Mouse (Mus musculus) left cerebral cortex, adult 2 months (tissue): Measurements from ENCODE around the gene BC034090. TPM values are rescaled to one million over a fixed set of nuclear protein-coding genes. Genes with fewer than 3 reads are reported as not detected.

Experiments used
- DNase-seq, 2 experiments: peaks; one replicate each; pipeline ENCODE4 v3.0.0; 2021 to 2022; ENCODE audit warnings: low spot score in 2 of 2, mixed read lengths in 1 of 2; ENCODE audit errors: extremely low spot score in 1 of 2
- H3K27ac ChIP-seq: fragments of 200-600 bp; 2 replicates; pipeline ENCODE4 v1.8.1; 2022
- H3K4me3 ChIP-seq: fragments of 200-600 bp; 2 replicates; pipeline ENCODE4 v1.8.1; 2022
- CTCF ChIP-seq: fragments of 200-600 bp; IDR thresholded peaks from 2 replicates; pipeline ENCODE4 v1.8.1; 2022; ENCODE audit warnings: antibody characterized with exemption, mild to moderate bottlenecking, moderate library complexity
- intact Hi-C: fragments of 180-260 bp; cut with DNase I; formaldehyde crosslinking; loops from one replicate; pipeline ENCODE4 v1.15.1; 2025
- total RNA-seq, 2 experiments: library from RNA; stranded (reverse); gene quantifications; 2 replicates each; pipeline ENCODE4 v1.2.3; 2021

The BC034090 gene
- total RNA-seq, 2 experiments from 2014 or later = 9.9 to 14.7 TPM

DNA sequence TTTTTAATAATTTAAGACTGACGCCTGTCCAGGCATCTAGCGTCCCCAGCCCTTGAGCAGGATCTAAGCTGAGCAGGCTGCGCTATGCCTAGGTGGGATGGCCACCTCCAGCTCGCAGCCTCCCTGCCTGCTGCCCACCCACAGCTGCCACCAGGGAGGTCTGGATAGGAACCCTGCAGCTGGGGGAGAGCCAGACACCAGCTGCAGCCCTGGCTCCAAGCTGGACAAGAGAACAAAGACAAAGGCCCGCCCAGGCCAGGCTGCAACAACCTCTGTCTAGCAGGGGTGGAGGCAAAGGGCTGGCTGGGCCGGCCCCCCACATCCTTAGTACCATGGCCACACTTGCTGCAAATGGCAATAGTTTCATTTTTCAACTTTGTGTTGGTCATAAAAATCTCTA, 31.8 kb downstream of the BC034090 start:
- peak overlapping the region; percentile 91 for H3K27ac ChIP-seq
- DNase-seq = no peak
- no peak; the same call in 1 of the 2 replicates for TF ChIP-seq CTCF

DNA sequence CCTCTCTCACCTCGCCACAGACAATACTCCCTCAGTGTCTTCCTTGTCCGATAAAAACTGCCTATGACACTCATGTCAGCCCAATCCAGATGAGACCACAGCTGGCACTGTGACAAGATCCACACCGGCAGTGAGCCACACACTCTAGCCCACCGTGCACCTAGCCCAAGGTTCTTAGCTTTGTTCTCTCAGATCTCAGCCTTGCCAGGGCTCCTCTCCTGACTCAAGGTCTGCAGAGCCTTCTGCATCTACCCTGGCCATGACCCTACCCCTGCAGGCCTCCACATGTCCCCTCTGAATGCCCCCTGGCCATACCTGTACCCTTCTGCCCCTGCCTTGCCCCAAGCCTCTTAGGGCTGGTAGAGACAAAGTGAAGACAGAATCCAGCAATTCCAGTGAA, 32.2 kb downstream of the BC034090 start:
- intact Hi-C loops = no loop called here
- no peak for TF ChIP-seq CTCF
- peak overlapping the region; percentile 91 for H3K27ac ChIP-seq

More for the DNA sequence above, 31.8 kb downstream of the BC034090 start:
- no peak overlapping the region for H3K4me3 ChIP-seq
- intact Hi-C loops = no loop called here

DNA sequence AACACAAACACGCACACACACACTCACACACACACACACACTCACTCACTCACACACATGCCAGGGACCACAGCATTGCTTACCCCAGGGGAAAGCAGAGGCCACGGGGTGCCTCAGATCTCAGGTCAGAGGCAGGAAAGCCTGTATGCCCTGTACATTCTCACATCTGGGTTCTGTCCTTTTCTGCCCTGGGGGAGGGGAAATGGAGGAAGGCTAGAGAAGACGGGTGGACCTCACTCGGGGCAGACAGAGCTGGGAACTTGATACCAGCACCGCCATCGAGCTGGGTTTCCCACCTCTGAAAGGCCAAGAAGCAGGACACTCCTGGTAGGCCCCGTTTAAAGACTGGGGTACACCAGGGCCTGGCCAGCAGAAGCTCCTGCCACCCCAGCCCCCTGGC, 33.2 kb downstream of the BC034090 start:
- no peak overlapping the region for H3K27ac ChIP-seq
- intact Hi-C loops = no loop called here
- no peak for DNase-seq

More for the DNA sequence above, 32.2 kb downstream of the BC034090 start:
- DNase-seq = no peak
- no peak overlapping the region for H3K4me3 ChIP-seq

GRCm38 (mm10) chr1:155210011-155210763, 34.1 kb downstream of the BC034090 start:
- peak overlapping the region; percentile 7; the same call in 1 of the 2 replicates for H3K27ac ChIP-seq
- no peak for TF ChIP-seq CTCF
- H3K4me3 ChIP-seq = no peak overlapping the region
- intact Hi-C loops = no loop called here
- no peak for DNase-seq

More for the DNA sequence above, 33.2 kb downstream of the BC034090 start:
- H3K4me3 ChIP-seq = no peak overlapping the region
- TF ChIP-seq CTCF = no peak

GRCm38 (mm10) chr1:155207859-155208258, 36.4 kb downstream of the BC034090 start:
- intact Hi-C loops = loop anchor here (5.0 kb wide), 1 partner anchor 46 kb away; no protein-coding TSS in a partner anchor
- Histone ChIP-seq H3K4me3 (no peak overlapping the region), H3K27ac (no peak overlapping the region)

GRCm38 (mm10) chr1:155205822-155206660, 38.2 kb downstream of the BC034090 start:
- DNase-seq = peak in 1 of 2 experiments; percentile 9
- Histone ChIP-seq H3K27ac (peak overlapping the region; percentile 47; the same call in 1 of the 2 replicates), H3K4me3 (no peak overlapping the region)
- TF ChIP-seq CTCF = no peak
- intact Hi-C loops = loop anchor here (5.0 kb wide), 1 partner anchor 44 kb away; no protein-coding TSS in a partner anchor

More at GRCm38 (mm10) chr1:155207859-155208258, 36.4 kb downstream of the BC034090 start:
- no peak for DNase-seq
- no peak for TF ChIP-seq CTCF

DNA sequence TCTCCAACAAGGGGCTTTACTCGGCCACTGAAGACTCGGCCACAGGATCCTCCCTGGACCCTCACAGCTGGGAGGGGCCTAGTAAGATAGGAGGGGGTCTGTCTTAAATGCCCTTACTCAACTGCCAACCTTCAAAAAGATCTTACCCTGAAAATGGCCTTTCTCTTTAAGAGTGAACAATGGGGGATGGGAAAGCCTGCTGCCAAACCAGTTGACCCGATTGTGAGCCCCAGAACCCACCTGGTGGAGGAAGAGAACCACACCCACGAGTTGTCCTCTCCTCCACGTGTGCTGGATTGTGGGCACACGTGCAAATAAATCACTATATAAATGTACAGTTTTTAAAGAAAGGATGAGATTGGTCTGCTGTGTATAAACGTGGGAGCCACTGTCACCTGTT, 38.9 kb downstream of the BC034090 start:
- peak overlapping the region; percentile 47 for H3K27ac ChIP-seq
- DNase-seq = no peak
- no peak overlapping the region for H3K4me3 ChIP-seq
- intact Hi-C loops = loop anchor here (5.0 kb wide), 1 partner anchor 43 kb away; no protein-coding TSS in a partner anchor
- TF ChIP-seq CTCF = no peak

DNA sequence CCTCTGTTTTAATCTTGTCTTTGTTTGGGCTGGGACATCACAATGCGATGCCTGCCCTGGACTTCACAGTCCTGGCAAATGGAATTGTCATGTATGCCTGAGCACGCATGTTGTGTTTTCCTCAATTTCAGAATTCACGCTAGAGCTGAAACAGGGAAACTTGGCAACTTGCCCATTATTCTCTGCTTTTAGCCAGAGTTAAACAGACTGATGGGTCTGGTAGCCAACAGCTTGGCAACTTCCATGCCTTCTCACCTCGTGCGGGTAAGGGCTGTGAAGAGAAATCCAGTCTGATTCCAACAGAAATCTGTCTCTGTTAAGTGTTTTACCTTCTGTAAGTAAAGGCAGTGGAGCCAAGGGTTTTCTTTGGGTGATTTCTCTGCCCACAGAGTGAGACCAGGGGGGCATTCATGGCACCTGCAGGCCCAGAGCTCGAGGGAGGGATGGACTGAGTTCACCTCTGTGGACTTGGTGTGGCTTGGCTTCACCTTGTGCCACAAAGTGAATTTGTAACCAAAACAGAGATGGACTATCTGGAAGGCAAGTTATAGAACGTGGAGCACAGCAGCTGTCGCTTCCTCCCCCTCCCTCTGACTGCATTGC, 39.6 kb downstream of the BC034090 start:
- no peak for TF ChIP-seq CTCF
- peak overlapping the region; percentile 47 for H3K27ac ChIP-seq
- DNase-seq = no peak
- intact Hi-C loops = loop anchor here (5.0 kb wide), 1 partner anchor 42 kb away; no protein-coding TSS in a partner anchor
- no peak overlapping the region for H3K4me3 ChIP-seq

DNA sequence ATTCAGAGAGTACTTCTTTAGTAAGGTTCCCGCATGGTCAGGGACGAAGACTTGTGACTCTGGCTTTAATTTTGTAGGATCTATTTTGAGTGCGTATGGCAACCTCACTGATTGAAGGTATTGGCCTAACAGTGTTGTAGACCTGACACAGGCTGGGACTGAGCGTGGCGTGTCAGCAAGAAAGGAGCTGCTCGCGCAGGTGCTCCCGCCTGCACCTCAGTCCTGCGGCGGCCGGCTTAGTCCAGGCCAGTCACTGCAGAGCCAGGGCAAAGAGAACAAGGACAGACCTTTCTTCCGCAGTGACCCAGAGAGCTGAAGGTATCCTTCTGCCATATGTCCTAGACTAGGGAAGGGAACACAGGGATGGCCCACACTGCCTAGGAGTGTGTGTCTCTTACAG, 40.3 kb downstream of the BC034090 start:
- no peak for TF ChIP-seq CTCF
- Histone ChIP-seq H3K27ac (peak overlapping the region; percentile 47), H3K4me3 (no peak overlapping the region)
- intact Hi-C loops = no loop called here
- no peak for DNase-seq

GRCm38 (mm10) chr1:155203101-155203500, 41.1 kb downstream of the BC034090 start:
- intact Hi-C loops = no loop called here
- TF ChIP-seq CTCF = no peak
- H3K4me3 ChIP-seq = no peak overlapping the region
- DNase-seq = no peak
- H3K27ac ChIP-seq = peak overlapping the region; percentile 88

DNA sequence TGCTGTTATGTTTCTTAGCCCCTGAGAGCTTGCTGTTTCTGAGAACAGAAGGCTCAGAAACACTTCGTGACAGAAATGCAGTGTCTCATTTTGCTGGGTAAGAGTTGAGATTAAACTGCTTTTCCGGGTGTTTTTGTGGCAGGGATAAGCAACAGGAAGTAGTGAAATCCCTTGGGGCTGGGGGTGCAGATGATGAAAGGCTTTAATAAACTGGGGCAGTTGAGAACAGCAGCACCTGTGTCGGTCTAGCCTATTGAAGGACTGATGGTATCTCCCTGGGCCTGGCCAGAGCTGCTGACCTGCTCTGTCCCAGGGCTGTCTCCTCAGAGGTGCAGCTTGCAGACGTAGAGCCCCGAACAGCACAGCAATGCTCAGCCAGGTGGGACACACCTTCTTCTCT, 41.8 kb downstream of the BC034090 start:
- Histone ChIP-seq H3K27ac (peak overlapping the region; percentile 88), H3K4me3 (no peak overlapping the region)
- DNase-seq = no peak
- intact Hi-C loops = no loop called here
- no peak for TF ChIP-seq CTCF
